Mouse (Mus musculus) liver, embryonic 14.5 days (tissue): Measurements from ENCODE around the gene Bpnt1.
A peak's percentile ranks its signal among the peaks of the same experiment; 100 is the strongest.

Experiments used
- CTCF ChIP-seq: IDR thresholded peaks from 2 replicates; pipeline ENCODE4 v1.5.1; 2016; ENCODE audit warnings: antibody characterized with exemption, low read depth, control low read depth
- EP300 ChIP-seq: IDR thresholded peaks from 2 replicates; pipeline ENCODE4 v1.6.1; 2016; ENCODE audit warnings: antibody characterized with exemption, low read depth

- peak; percentile 70 for TF ChIP-seq CTCF
- TF ChIP-seq EP300: no peak
Observed at GRCm38 (mm10) chr1:185404021-185404420, 72.1 kb downstream of the Bpnt1 start.
